Mouse (Mus musculus) embryonic facial prominence, embryonic 11.5 days (tissue): ENCODE results near the gene Bend4. TPM values are rescaled to one million over a fixed set of nuclear protein-coding genes. Genes with fewer than 3 reads are reported as not detected.

Source experiments
- ATAC-seq: fragments of 200-750 bp; cut with Nextera tagmentation; replicated peaks from 2 replicates; pipeline ENCODE4 v1.8.0; 2017; ENCODE audit warnings: low read depth; ENCODE audit not compliant: insufficient number of reproducible peaks, low FRiP score, low TSS enrichment
- DNase-seq: peaks from one replicate; pipeline ENCODE4 v3.0.0-alpha.2; 2015; ENCODE audit warnings: low spot score
- H3K27ac ChIP-seq: fragments of 300-500 bp; sonication (generic); replicated peaks from 2 replicates; pipeline ENCODE4 v1.5.1; 2014; ENCODE audit warnings: mild to moderate bottlenecking, low read depth, low read length, control low read depth
- H3K27me3 ChIP-seq: fragments of 300-500 bp; sonication (generic); 2 replicates; pipeline ENCODE4 v1.6.1; 2014; ENCODE audit warnings: mild to moderate bottlenecking, low read length, moderate library complexity, mixed read lengths; ENCODE audit not compliant: control insufficient read depth, insufficient read depth
- H3K36me3 ChIP-seq: fragments of 300-500 bp; sonication (generic); replicated peaks from 2 replicates; pipeline ENCODE4 v1.6.1; 2014; ENCODE audit warnings: low read depth, mild to moderate bottlenecking, low read length, moderate library complexity, mixed read lengths; ENCODE audit not compliant: control insufficient read depth, insufficient read depth
- H3K4me1 ChIP-seq: fragments of 300-500 bp; sonication (generic); 2 replicates; pipeline ENCODE4 v1.6.1; 2014; ENCODE audit warnings: low read length, mixed read lengths; ENCODE audit not compliant: control insufficient read depth, insufficient read depth
- H3K4me2 ChIP-seq: fragments of 300-500 bp; sonication (generic); 2 replicates; pipeline ENCODE4 v1.6.1; 2014; ENCODE audit warnings: low read depth, mild to moderate bottlenecking, control low read depth, low read length, moderate library complexity
- H3K4me3 ChIP-seq: fragments of 300-500 bp; sonication (generic); 2 replicates; pipeline ENCODE4 v1.5.1; 2014; ENCODE audit warnings: low read depth, low read length, control low read depth
- H3K9ac ChIP-seq: fragments of 300-500 bp; sonication (generic); replicated peaks from 2 replicates; pipeline ENCODE4 v1.6.1; 2014; ENCODE audit warnings: mild to moderate bottlenecking, control low read depth, low read length
- H3K9me3 ChIP-seq: fragments of 300-500 bp; sonication (generic); replicated peaks from 2 replicates; pipeline ENCODE4 v1.6.1; 2016; ENCODE audit warnings: mild to moderate bottlenecking, low read length, inconsistent platforms, mixed read lengths; ENCODE audit not compliant: control insufficient read depth
- WGBS: fragments of 180-500 bp; shearing (Covaris S2); extraction: QIAGEN DNeasy Blood & Tissue Kit; methylation state at CpG from one replicate; pipeline ENCODE4 v1.1.7; 2014; 5-methylcytosine and 5-hydroxymethylcytosine counted together
- polyA plus RNA-seq: library from polyadenylated mRNA; unstranded; fragments of >200 nt; fragmentation: Nextera tagmentation; extraction: Ambion mirVana; gene quantifications from 2 replicates; pipeline ENCODE4 v1.2.1, GENCODE M21; 2014

The Bend4 gene
- polyA plus RNA-seq, 1 experiment from 2014 or later: 7.7 TPM

GRCm38 (mm10) chr5:67454282-67454681 is 26.2 kb upstream of the Bend4 start:
- DNase-seq: no peak
- Histone ChIP-seq H3K4me2 (no peak overlapping the region), H3K4me3 (no peak overlapping the region), H3K36me3 (no peaks in the 10 kb centered on the region), H3K4me1 (no peaks in the 10 kb centered on the region), H3K9me3 (no peaks in the 10 kb centered on the region), H3K9ac (no peak overlapping the region), H3K27me3 (no peaks in the 10 kb centered on the region), H3K27ac (no peak overlapping the region)
- WGBS: 93% methylated on average over 1 of the region's 1 CpGs
- no peak for ATAC-seq

- ATAC-seq: no peak
- WGBS: 89% methylated on average over 21 of the region's 21 CpGs
These were observed 22.0 kb upstream of the Bend4 start for GRCm38 (mm10) chr5:67449957-67450630.

GRCm38 (mm10) chr5:67446526-67446925 is 18.4 kb upstream of the Bend4 start:
- ATAC-seq: no peak
- H3K9ac ChIP-seq: no peak overlapping the region
- H3K4me1 ChIP-seq: no peaks in the 10 kb centered on the region
- WGBS: 51% methylated on average over 2 of the region's 2 CpGs
- no peak overlapping the region for H3K27ac ChIP-seq
- no peak overlapping the region for H3K4me2 ChIP-seq
- H3K4me3 ChIP-seq: no peak overlapping the region
- no peaks in the 10 kb centered on the region for H3K36me3 ChIP-seq
- no peaks in the 10 kb centered on the region for H3K27me3 ChIP-seq
- DNase-seq: no peak
- no peaks in the 10 kb centered on the region for H3K9me3 ChIP-seq

More at GRCm38 (mm10) chr5:67449957-67450630, 22.0 kb upstream of the Bend4 start:
- H3K27ac ChIP-seq: no peak overlapping the region
- H3K9me3 ChIP-seq: no peaks in the 10 kb centered on the region
- no peaks in the 10 kb centered on the region for H3K27me3 ChIP-seq
- DNase-seq: no peak
- no peak overlapping the region for H3K4me3 ChIP-seq
- H3K4me1 ChIP-seq: no peaks in the 10 kb centered on the region
- H3K36me3 ChIP-seq: no peaks in the 10 kb centered on the region
- H3K9ac ChIP-seq: no peak overlapping the region
- H3K4me2 ChIP-seq: no peak overlapping the region

- Histone ChIP-seq H3K9ac (no peak overlapping the region), H3K27ac (no peak overlapping the region)
- DNase-seq: peak; percentile 26
These were observed 16.3 kb upstream of the Bend4 start for GRCm38 (mm10) chr5:67444217-67445050.

GRCm38 (mm10) chr5:67442813-67443450 is 14.8 kb upstream of the Bend4 start:
- H3K27me3 ChIP-seq: no peaks in the 10 kb centered on the region
- 50% methylated on average over 6 of the region's 6 CpGs for WGBS
- H3K4me1 ChIP-seq: no peaks in the 10 kb centered on the region
- no peak overlapping the region for H3K4me3 ChIP-seq
- no peaks in the 10 kb centered on the region for H3K9me3 ChIP-seq
- no peak overlapping the region for H3K27ac ChIP-seq
- DNase-seq: no peak
- no peak overlapping the region for H3K4me2 ChIP-seq
- ATAC-seq: no peak
- H3K36me3 ChIP-seq: no peaks in the 10 kb centered on the region
- H3K9ac ChIP-seq: no peak overlapping the region

More at GRCm38 (mm10) chr5:67444217-67445050, 16.3 kb upstream of the Bend4 start:
- no peaks in the 10 kb centered on the region for H3K9me3 ChIP-seq
- no peak for ATAC-seq
- no peak overlapping the region for H3K4me2 ChIP-seq
- no peaks in the 10 kb centered on the region for H3K27me3 ChIP-seq
- no peaks in the 10 kb centered on the region for H3K36me3 ChIP-seq
- 25% methylated on average over 17 of the region's 17 CpGs for WGBS
- H3K4me1 ChIP-seq: no peaks in the 10 kb centered on the region
- H3K4me3 ChIP-seq: no peak overlapping the region

GRCm38 (mm10) chr5:67440563-67440962 is 12.5 kb upstream of the Bend4 start:
- H3K27me3 ChIP-seq: no peaks in the 10 kb centered on the region
- H3K9me3 ChIP-seq: no peaks in the 10 kb centered on the region
- no peak overlapping the region for H3K27ac ChIP-seq
- H3K4me1 ChIP-seq: no peaks in the 10 kb centered on the region
- no peaks in the 10 kb centered on the region for H3K36me3 ChIP-seq
- no peak for ATAC-seq
- no peak overlapping the region for H3K4me3 ChIP-seq
- no peak for DNase-seq
- no peak overlapping the region for H3K4me2 ChIP-seq
- H3K9ac ChIP-seq: no peak overlapping the region
- WGBS: 91% methylated on average over 8 of the region's 8 CpGs

GRCm38 (mm10) chr5:67437403-67437802 is 9.3 kb upstream of the Bend4 start:
- no peaks in the 10 kb centered on the region for H3K36me3 ChIP-seq
- H3K27ac ChIP-seq: no peak overlapping the region
- H3K9ac ChIP-seq: no peak overlapping the region
- no peak overlapping the region for H3K4me3 ChIP-seq
- DNase-seq (no peak), ATAC-seq (0 out of 2 replicates have a peak, but pooled peaks have one; percentile 48)
- 48% methylated on average over 2 of the region's 2 CpGs for WGBS
- no peak overlapping the region for H3K4me2 ChIP-seq
- H3K27me3 ChIP-seq: no peaks in the 10 kb centered on the region
- H3K4me1 ChIP-seq: no peaks in the 10 kb centered on the region
- H3K9me3 ChIP-seq: no peaks in the 10 kb centered on the region
